Mouse (Mus musculus) kidney, embryonic 16.5 days (tissue): ENCODE data around the gene Zfp865. TPM values are rescaled to one million over a fixed set of nuclear protein-coding genes. Genes with fewer than 3 reads are reported as not detected.

Source experiments
- ATAC-seq: fragments of 200-750 bp; cut with Nextera tagmentation; 2 replicates; pipeline ENCODE4 v1.8.0; 2017; ENCODE audit warnings: moderate TSS enrichment; ENCODE audit not compliant: low FRiP score, low TSS enrichment
- H3K27ac ChIP-seq: fragments of 300-500 bp; sonication (generic); 2 replicates; pipeline ENCODE4 v1.5.1; 2014; ENCODE audit warnings: low read length
- H3K27me3 ChIP-seq: fragments of 300-500 bp; sonication (generic); 2 replicates; pipeline ENCODE4 v1.6.1; 2014; ENCODE audit warnings: low read length, control low read depth, mixed read lengths; ENCODE audit not compliant: insufficient read depth
- H3K36me3 ChIP-seq: fragments of 300-500 bp; sonication (generic); 2 replicates; pipeline ENCODE4 v1.6.1; 2014; ENCODE audit warnings: low read length, control low read depth, mixed read lengths; ENCODE audit not compliant: insufficient read depth
- H3K4me1 ChIP-seq: fragments of 300-500 bp; sonication (generic); 2 replicates; pipeline ENCODE4 v1.6.1; 2014; ENCODE audit warnings: low read length, control low read depth, mixed read lengths; ENCODE audit not compliant: insufficient read depth
- H3K4me2 ChIP-seq: fragments of 300-500 bp; sonication (generic); replicated peaks from 2 replicates; pipeline ENCODE4 v1.6.1; 2014; ENCODE audit warnings: low read depth, low read length
- H3K4me3 ChIP-seq: fragments of 300-500 bp; sonication (generic); 2 replicates; pipeline ENCODE4 v1.5.1; 2014; ENCODE audit warnings: mild to moderate bottlenecking, low read length
- H3K9ac ChIP-seq: fragments of 300-500 bp; sonication (generic); replicated peaks from 2 replicates; pipeline ENCODE4 v1.6.1; 2014; ENCODE audit warnings: low read length
- H3K9me3 ChIP-seq: fragments of 300-500 bp; sonication (generic); 2 replicates; pipeline ENCODE4 v1.6.1; 2016; ENCODE audit warnings: low read length, control low read depth
- WGBS: fragments of 180-500 bp; shearing (Covaris S2); extraction: QIAGEN DNeasy Blood & Tissue Kit; methylation state at CpG from one replicate; pipeline ENCODE4 v1.1.7; 2014; 5-methylcytosine and 5-hydroxymethylcytosine counted together
- polyA plus RNA-seq: library from polyadenylated mRNA; unstranded; fragments of >200 nt; fragmentation: Nextera tagmentation; extraction: Ambion mirVana; gene quantifications from 2 replicates; pipeline ENCODE4 v1.2.1, GENCODE M21; 2015

Zfp865 gene
- polyA plus RNA-seq, 1 experiment from 2014 or later = 6.6 TPM

DNA sequence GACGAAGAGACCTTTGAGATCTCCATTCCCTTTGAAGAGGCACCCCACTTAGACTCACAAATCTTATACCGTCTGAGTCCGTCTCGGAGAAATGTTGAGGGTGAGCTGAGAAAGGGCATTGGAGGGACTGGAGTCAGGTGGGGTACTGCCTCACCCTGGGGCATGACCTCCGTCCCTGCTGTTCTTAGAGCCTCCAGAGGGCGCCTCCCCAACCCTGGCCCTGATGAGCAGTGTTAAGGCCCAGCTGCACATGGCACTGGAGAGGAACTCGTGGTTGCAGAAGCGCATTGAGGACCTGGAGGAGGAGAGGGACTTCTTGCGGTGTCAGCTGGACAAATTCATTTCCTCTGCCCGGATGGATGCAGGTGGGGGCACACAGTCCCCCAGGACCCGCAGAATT is 37.6 kb downstream of the Zfp865 start:
- Histone ChIP-seq H3K9me3 (no peaks in the 10 kb centered on the region), H3K4me1 (peaks cover 39% of the 10 kb centered on the region), H3K4me2 (peak overlapping the region; percentile 89), H3K9ac (no peak overlapping the region; the same call in 1 of the 2 replicates), H3K36me3 (no peaks in the 10 kb centered on the region), H3K27ac (no peak overlapping the region), H3K27me3 (peaks cover 46% of the 10 kb centered on the region), H3K4me3 (peak overlapping the region; percentile 62)
- 30% methylated on average over 11 of the region's 11 CpGs for WGBS
- no peak for ATAC-seq

- Histone ChIP-seq H3K4me2 (no peak overlapping the region), H3K9me3 (no peaks in the 10 kb centered on the region), H3K36me3 (no peaks in the 10 kb centered on the region), H3K4me3 (no peak overlapping the region), H3K4me1 (peaks cover 36% of the 10 kb centered on the region), H3K9ac (peak overlapping the region; percentile 19; the same call in 1 of the 2 replicates), H3K27me3 (peaks cover 38% of the 10 kb centered on the region), H3K27ac (no peak overlapping the region)
- WGBS = 92% methylated on average over 1 of the region's 1 CpGs
- no peak for ATAC-seq
These were observed 38.5 kb downstream of the Zfp865 start for GRCm38 (mm10) chr7:5058631-5059030.

- Histone ChIP-seq H3K9me3 (no peaks in the 10 kb centered on the region), H3K4me1 (peaks cover 37% of the 10 kb centered on the region), H3K4me2 (no peak overlapping the region), H3K27ac (no peak overlapping the region), H3K27me3 (peaks cover 30% of the 10 kb centered on the region), H3K36me3 (no peaks in the 10 kb centered on the region), H3K4me3 (no peak overlapping the region), H3K9ac (peak overlapping the region; percentile 98; the same call in 1 of the 2 replicates)
- 90% methylated on average over 12 of the region's 12 CpGs for WGBS
- ATAC-seq = no peak
These were observed 39.2 kb downstream of the Zfp865 start for GRCm38 (mm10) chr7:5059421-5059820.

DNA sequence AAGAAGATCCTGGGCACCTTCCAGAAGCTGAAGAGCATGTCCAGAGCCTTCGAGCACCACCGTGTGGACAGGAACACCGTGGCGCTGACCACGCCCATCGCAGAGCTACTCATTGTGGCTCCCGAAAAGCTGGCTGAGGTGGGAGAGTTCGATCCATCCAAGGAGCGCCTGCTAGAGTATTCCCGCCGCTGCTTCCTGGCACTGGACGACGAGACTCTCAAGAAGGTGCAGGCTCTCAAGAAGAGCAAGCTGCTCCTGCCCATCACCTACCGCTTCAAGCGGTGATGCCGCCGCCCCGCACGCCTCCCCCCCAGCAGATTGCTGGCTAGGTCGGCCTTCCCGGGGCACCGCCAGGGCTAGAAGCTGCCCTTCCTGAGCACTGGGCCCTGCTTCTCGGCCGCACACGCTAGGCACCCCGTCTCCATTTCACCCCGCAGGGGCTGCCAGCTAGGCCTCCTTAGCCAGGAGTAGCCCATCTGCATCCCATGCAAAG is 40.1 kb downstream of the Zfp865 start:
- Histone ChIP-seq H3K9ac (peak overlapping the region; percentile 98), H3K36me3 (no peaks in the 10 kb centered on the region), H3K27me3 (peaks cover 21% of the 10 kb centered on the region), H3K27ac (peak overlapping the region; percentile 100), H3K4me2 (peak overlapping the region; percentile 96), H3K4me3 (peak overlapping the region; percentile 79), H3K4me1 (peaks cover 39% of the 10 kb centered on the region), H3K9me3 (no peaks in the 10 kb centered on the region)
- WGBS = 1% methylated on average over 27 of the region's 27 CpGs
- peak; percentile 5; the same call in 1 of the 2 replicates for ATAC-seq

GRCm38 (mm10) chr7:5060944-5061773 is 41.0 kb downstream of the Zfp865 start:
- WGBS = under 1% methylated on average over 60 of the region's 60 CpGs
- ATAC-seq = peak; percentile 88
- Histone ChIP-seq H3K4me3 (peak overlapping the region; percentile 79), H3K9ac (peak overlapping the region; percentile 98), H3K9me3 (no peaks in the 10 kb centered on the region), H3K36me3 (peaks cover under 1% of the 10 kb centered on the region; the same call in 1 of the 2 replicates), H3K4me1 (peaks cover 43% of the 10 kb centered on the region), H3K27ac (peak overlapping the region; percentile 100), H3K27me3 (peaks cover 13% of the 10 kb centered on the region), H3K4me2 (peak overlapping the region; percentile 96)

DNA sequence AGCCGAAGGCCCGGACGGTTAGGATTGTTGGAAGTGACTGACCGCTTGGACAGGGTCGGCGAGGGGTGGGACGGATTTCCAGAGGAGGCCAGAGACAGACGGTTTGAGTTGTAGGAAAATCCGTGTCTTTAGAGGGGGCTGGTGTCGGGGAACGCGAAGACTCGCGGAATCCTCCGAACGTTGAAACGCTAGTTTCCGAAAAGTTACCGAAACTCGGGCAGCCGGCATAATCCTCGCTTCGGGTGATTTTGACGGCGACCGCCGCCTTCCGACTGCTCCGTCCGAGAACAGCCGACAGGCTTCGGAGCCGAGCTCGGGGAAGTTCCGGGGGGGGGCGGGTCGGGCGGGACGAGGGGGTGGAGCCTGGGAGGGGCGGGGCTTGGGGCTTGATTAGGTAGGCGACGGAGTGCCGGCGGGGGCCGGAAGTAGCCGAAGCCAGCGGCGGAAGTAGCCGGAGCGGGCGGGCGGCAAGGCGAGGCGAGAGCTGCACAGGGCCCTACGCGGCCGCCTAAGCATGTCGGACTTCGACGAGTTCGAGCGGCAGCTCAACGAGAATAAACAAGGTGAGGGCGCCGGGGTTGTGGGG is 41.7 kb downstream of the Zfp865 start, which contains the start of gene U2af2:
TSS of gene U2af2 (plus strand) at position 370 of the 586 bp plus-strand sequence.
- WGBS = under 1% methylated on average over 57 of the region's 65 CpGs

GRCm38 (mm10) chr7:5062360-5063001 is 42.3 kb downstream of the Zfp865 start:
- Histone ChIP-seq H3K36me3 (peaks cover 13% of the 10 kb centered on the region; the same call in 1 of the 2 replicates), H3K27ac (peak overlapping the region; percentile 95), H3K4me1 (peaks cover 35% of the 10 kb centered on the region), H3K4me2 (peak overlapping the region; percentile 96), H3K4me3 (peak overlapping the region; percentile 79), H3K9ac (peak overlapping the region; percentile 98), H3K9me3 (no peaks in the 10 kb centered on the region), H3K27me3 (peaks cover 4% of the 10 kb centered on the region; the same call in 1 of the 2 replicates)
- ATAC-seq = peak; percentile 32; the same call in 1 of the 2 replicates
- under 1% methylated on average over 51 of the region's 51 CpGs for whole genome bisulfite sequencing

More for the DNA sequence above, 41.7 kb downstream of the Zfp865 start, which contains the start of gene U2af2:
- Histone ChIP-seq H3K27ac (peak within 1 kb of the TSS; percentile 100), H3K4me1 (peaks cover 41% of the 10 kb centered on the region), H3K27me3 (peaks cover 8% of the 10 kb centered on the region; the same call in 1 of the 2 replicates), H3K4me3 (peak within 1 kb of the TSS; percentile 79), H3K9ac (peak within 1 kb of the TSS; percentile 98), H3K36me3 (peaks cover 7% of the 10 kb centered on the region; the same call in 1 of the 2 replicates), H3K9me3 (no peaks in the 10 kb centered on the region), H3K4me2 (peak within 1 kb of the TSS; percentile 96)
- ATAC-seq = peak; percentile 83

DNA sequence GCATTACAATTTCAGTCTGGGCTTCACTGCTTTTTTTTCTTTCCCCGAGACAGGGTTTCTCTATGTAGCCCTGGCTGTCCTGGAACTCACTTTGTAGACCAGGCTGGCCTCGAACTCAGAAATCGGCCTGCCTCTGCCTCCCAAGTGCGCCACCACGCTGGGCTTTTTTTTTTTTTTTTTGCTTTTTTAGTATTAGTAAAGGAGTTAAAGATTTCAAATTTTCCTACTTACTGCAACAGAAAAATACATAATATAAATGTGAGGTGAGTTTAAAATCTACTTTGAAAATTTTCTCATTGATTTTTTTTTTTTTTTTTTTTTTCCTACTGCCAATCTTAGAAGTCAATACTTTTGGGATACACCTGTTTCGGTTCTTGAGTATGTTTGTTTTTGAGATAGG is 44.7 kb downstream of the Zfp865 start:
- Histone ChIP-seq H3K4me3 (no peak overlapping the region), H3K9ac (no peak overlapping the region), H3K27me3 (no peaks in the 10 kb centered on the region), H3K4me2 (no peak overlapping the region), H3K4me1 (peaks cover 27% of the 10 kb centered on the region), H3K9me3 (no peaks in the 10 kb centered on the region), H3K27ac (no peak overlapping the region), H3K36me3 (peaks cover 34% of the 10 kb centered on the region)
- no peak for ATAC-seq
- WGBS = 93% methylated on average over 6 of the region's 6 CpGs

- no peak overlapping the region for H3K9ac ChIP-seq
- 88% methylated on average over 1 of the region's 1 CpGs for WGBS
- H3K4me3 ChIP-seq = no peak overlapping the region
- H3K27ac ChIP-seq = no peak overlapping the region
- no peaks in the 10 kb centered on the region for H3K4me1 ChIP-seq
- H3K27me3 ChIP-seq = no peaks in the 10 kb centered on the region
- H3K4me2 ChIP-seq = no peak overlapping the region
- no peak for ATAC-seq
- H3K9me3 ChIP-seq = no peaks in the 10 kb centered on the region
- H3K36me3 ChIP-seq = peaks cover 89% of the 10 kb centered on the region
These were observed 53.4 kb downstream of the Zfp865 start for GRCm38 (mm10) chr7:5073586-5073985.
